Mouse (Mus musculus): ENCODE results near the gene Mindy4b-ps.

The Mindy4b-ps gene

DNA sequence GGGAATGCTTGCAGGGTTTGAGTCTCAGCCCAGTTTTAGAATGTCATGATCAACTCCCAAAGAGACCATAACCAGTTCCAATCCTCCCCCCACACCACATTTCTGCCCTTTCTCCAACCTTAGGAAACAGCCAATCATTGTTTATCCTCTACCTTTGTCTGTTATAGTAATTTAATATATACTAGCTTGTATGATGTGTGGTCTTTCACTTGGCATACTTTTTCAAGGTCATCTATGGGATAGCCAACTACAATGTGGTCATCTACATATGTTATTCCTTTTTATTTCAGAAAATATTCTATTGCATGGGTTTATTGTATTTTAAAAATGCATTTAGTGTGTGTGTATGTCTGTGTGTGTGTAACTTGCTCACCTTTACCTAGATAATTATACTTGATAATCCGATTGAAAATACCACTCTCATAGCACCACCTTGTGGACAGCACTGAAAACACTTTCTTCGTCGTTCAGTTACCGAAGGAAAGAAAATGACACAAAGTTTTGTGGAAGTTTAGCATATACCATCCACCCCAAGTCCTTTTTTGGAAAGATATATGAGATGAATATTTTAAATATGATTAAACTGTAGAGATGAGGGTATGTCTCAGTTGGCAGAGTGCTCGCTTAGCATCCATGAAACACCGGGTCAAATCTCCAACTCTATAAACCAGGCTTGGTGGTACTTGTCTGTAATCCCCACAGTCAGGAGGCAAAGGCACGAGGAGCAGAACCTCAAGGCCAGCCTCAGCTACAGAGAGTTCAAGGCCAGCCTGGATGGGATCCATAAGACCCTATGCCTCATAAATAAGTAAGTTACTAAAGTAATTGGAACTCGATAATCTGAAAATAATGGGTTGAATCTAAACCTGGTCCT, 37.7 kb downstream of the Mindy4b-ps start:
- DNase-seq (ENCODE audit: low spot score) = no peak

DNA sequence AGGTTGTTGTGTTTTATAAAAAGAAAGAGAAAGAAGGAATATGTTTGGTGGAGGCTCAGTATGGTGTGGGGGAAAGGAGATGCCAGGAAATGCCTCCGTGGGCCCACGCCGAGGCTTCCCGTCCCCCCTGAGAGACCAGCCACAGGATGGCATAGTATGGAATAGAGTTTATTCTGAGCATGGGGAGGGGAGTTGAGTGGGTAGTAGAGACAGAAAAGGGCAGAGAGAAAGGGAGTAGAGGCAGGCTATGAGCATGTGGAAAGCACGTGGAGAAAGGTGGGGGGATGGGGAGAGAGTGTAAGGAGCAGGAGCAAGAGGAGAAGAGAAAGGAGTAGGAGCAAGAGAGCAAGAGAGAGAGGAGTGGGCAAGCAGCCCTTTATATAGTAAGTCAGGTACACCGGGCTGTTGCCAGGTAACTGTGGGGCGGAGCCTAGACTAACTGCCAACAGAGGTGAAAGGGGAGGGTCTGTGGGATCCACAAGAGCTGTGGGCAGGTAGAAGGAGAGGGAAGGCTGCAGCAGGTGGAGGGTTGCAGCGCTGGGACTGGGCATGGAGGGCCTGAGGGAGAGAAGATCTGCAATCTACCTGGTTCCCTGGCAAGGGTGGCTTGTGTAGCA, 38.4 kb downstream of the Mindy4b-ps start:
- no peak for DNase-seq (ENCODE audit: low spot score)

DNA sequence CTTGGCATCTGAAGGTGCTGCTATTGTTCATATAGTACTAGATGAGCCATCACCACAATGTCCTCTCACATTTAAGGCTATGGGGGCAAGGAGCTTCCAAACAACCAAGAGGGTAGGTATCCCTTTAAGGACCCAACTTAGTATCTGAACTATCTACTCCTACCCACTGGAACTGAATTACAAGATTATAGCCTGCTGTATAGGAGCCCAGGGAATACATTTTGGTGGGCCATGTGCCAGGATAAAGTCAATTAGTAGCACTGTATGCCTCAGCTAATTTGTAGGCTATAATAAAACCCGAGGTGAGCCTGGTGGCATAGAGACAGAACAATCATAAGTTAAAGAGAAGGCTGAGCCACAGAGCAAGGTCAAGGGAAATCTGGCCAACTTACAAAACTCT, 65.7 kb downstream of the Mindy4b-ps start:
- no peak for DNase-seq (ENCODE audit: low spot score)

DNA sequence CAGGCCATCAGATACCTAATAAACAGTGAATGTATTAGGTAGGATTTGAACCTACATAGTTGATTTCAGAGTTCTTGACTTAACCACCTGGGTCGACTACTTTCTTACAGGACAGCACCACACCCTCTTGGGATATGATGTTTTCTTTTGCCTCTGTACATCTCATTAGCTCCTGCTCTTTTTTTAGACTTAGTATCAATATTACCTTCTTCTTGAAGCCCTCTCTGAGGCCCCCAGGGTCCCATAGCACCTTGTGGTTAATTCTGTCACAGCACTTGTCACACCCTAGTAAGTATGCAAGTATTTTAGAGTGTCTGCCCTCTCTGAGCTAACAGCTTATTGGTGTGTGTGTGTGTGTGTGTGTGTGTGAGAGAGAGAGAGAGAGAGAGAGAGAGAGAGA, 66.3 kb downstream of the Mindy4b-ps start:
- no peak for DNase-seq (ENCODE audit: low spot score)

DNA sequence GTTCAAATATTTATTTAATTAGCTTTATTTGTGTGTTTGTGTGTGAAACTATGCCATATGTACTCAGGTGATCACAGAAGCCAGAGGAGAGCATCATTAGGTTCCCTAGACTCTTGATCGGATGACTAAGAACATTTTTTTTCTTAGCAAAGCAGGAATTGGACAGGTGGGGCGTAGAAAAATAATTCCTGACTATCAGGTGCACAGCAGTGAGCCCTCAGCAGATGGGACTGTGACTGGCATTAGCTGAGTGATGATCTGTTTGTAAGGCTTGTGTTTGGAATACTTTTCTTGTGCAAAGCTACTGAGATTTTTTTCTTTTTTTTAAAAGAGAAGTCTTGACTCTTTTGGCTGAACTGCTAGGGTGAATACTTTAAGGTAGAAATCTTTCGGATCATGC, 67.8 kb downstream of the Mindy4b-ps start:
- DNase-seq (ENCODE audit: low spot score) = no peak

DNA sequence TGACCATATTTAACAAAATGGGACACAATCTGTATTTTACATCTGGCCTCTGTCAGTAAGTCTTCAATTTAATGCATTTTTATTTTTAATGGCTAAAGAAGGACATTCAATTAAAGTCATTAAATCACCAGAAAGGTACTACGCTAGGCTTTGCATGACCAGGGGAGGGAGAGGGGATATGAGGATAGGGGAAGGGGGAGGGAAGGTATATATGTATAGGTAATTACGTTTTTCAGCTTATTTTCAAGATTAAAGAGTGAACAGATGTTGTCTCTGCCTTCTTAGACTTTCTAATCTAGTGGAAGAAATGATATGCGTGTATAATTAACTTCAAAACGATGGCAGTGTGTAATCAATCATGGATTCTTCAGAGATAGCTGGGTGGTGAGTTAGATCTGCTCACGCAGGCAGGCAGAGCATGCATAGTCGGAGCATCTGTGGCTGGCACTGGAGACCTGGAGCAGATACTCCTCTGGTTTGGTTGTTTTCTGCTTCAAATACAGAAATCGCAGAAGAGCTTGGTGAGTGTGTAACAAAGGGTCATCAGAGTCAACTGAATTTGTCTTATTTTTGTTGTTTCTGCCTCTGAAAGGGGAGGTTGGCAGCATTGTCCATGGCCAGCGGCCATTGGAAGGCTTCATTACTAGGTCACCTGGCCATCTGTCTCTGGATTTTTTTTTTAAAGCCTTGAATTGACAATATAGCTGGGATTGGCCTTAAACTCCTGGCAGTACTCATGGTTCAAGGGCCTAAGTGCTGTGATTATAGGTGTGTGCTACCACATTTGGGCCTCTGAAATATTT, 70.1 kb downstream of the Mindy4b-ps start:
- DNase-seq (ENCODE audit: low spot score) = no peak

DNA sequence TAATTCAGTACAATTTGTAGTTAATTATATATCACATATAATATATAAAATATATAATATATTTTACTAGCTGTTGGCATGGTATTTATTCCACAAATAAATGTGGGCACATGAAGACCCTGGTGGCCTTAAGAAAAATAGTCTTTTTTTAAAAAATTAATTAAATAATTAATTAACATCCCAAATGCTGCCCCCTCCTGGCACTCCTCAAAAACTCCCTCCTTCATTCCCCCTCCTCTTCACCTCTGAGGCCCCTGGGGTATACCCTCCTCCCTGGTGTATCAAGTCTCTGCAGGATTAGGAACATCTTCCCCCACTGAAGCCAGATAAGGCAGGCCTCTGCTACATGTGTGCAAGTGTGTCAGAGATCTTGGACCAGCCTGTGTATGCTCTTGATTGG, 73.4 kb downstream of the Mindy4b-ps start:
- DNase-seq (ENCODE audit: low spot score) = no peak

DNA sequence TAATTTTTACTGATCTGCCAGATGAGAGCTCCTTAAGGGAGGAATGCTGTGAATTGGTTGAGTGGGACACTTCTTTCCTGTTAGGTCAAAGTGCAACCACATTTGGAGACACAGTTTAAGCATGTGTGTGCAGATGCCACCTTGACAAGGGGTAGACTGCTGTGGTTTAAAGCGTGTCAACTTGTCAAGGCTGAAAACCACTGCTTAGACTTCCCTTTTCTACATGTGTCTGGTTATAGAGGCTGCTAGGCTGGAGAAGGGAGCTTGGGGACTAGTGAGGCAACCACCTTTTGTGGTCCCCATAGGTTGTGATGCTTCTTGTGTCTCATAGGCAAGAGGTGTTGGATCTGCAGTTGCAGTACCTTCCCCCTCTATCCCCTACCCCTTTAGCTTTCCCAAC, 74.2 kb downstream of the Mindy4b-ps start:
- DNase-seq (ENCODE audit: low spot score) = no peak

DNA sequence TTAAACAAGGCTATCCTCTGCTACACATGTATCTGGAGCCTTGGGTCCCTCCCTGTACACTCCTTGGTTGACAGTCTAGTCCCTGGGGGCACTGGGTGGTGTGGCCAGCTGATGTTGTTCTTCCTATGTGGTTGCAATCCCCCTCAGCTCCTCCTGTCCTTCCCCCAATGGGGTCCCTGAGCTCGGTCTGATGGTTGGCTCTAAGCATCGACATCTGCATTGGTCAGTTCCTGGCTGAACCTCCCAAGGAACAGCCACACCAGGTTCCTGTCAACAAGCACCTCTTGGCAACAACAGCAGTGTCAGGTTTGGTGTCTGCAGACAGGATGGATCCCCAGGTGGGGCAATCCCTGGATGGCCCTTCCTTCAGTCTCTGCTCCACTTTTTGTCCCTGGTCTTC, 82.6 kb downstream of the Mindy4b-ps start:
- DNase-seq (ENCODE audit: low spot score) = no peak

Measured in testis, postnatal 10 days (tissue).